Mouse (Mus musculus): ENCODE results near the gene Olfr1124.
"Not testable (repeated sequence)": the region's sequence is repeated elsewhere in the genome, so short reads cannot be mapped to it uniquely, and the experiment has no call there.

The Olfr1124 gene

GRCm38 (mm10) chr2:87429975-87430374, at the start of gene Olfr1124:
Gene Olfr1124, plus strand, starts transcription at chr2:87430275.
- no peak for DNase-seq (ENCODE audit: low read depth, low spot score)

DNA sequence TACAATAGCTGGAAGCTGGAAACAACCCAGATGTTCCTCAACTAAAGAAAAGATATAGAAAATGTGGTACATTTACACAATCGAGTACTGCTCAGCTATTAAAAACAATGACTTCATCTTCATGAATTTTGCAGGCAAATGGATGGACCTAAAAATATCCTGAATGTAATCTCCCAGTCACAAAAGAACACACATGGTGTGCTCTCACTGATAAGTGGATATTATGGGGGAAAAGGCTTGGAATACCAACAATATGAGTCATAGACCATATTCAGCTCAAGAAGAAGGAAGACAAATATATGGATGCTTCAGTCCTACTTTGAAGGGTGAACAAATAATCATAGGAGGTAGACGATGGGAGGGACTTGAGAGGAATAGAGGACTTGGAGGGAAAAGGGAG, 46.1 kb upstream of the Olfr1124 start:
- no peak for DNase-seq (ENCODE audit: low read depth, low spot score)

- no peak for DNase-seq (ENCODE audit: low read depth, low spot score)
These were observed 44.5 kb upstream of the Olfr1124 start, which contains the start of gene Olfr1122 for GRCm38 (mm10) chr2:87385549-87385948. Gene Olfr1122, plus strand, starts transcription at chr2:87385849.

GRCm38 (mm10) chr2:87393605-87394004, 36.5 kb upstream of the Olfr1124 start:
- not testable (repeated sequence) for DNase-seq (ENCODE audit: low read depth, low spot score)

- DNase-seq (ENCODE audit: low read depth, low spot score) = not testable (repeated sequence)
These were observed 35.4 kb upstream of the Olfr1124 start for GRCm38 (mm10) chr2:87394686-87395085.

- no peak for DNase-seq (ENCODE audit: low read depth, low spot score)
These were observed 13.7 kb upstream of the Olfr1124 start, which contains the start of gene Olfr1123 for GRCm38 (mm10) chr2:87416335-87416734. Gene Olfr1123, plus strand, starts transcription at chr2:87416635.

GRCm38 (mm10) chr2:87437731-87438130, 7.7 kb downstream of the Olfr1124 start:
- DNase-seq (ENCODE audit: low read depth, low spot score) = no peak

GRCm38 (mm10) chr2:87453662-87454061, 23.6 kb downstream of the Olfr1124 start, which contains the start of gene Olfr1126:
Gene Olfr1126, plus strand, starts transcription at chr2:87453962.
- DNase-seq (ENCODE audit: low read depth, low spot score) = no peak

DNA sequence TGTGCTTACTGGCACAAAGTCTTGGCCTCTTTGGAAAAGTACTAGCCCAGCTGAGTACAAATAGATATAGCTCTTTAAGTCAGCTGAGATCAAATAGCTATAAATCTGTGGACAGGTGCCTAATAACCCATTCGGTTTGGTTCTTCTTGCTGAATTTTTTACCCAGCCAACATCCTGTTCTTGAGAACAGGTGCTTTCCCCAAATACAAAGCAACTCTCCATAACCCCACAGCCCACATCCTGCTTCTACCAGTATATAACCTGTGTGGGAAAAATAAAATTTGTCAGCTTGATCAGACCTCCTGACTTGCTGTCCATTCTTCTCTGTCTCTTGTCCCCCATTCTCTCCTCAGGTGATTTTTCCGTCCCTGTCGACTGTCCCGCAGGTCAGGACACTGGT, 31.7 kb downstream of the Olfr1124 start:
- DNase-seq (ENCODE audit: low read depth, low spot score) = no peak

DNA sequence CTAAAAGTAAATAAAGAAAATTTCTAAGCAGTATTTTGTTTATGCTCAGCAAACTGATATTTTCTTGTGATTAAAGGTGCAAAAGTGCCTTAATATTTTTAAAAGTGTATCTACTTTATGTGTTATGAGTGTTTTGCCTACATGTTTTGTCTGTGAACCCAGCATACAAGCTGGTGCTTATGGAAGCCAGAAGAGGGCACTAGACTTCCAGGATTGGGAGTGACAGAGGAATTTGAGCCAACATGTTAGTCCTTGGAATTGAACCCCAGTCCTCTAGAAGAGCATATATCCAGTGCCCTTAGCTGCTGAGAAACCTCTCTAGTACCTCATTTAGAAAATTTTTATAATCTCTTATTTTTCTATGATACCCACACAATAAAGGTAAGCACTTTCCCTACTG, 50.1 kb downstream of the Olfr1124 start:
- no peak for DNase-seq (ENCODE audit: low read depth, low spot score)

- DNase-seq (ENCODE audit: low read depth, low spot score) = no peak
These were observed 51.1 kb downstream of the Olfr1124 start for GRCm38 (mm10) chr2:87481158-87481557.

DNA sequence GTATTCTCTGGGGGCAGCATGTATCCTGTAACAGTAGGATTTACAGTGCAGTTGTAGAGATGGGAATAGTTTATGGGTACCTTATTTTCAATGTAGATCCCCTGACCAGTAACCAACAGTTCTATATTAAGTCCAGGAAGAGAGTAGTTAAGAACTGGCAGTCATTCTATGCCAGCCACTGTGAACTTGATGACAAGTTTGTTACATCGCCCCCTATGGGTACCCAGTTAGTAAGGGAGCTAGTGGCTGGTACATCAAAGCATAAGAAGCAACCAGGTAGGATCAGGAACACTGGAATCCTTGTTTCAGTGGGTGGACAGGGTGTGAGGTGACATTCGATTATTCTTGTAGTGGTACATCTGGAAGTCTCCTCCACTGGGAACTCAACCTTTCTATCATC, 52.2 kb downstream of the Olfr1124 start:
- DNase-seq (ENCODE audit: low read depth, low spot score) = no peak
